Mouse (Mus musculus) erythroblast, embryonic 14.5 days (primary cell): ENCODE data around the gene Epb41l4b.

Experiments
- GATA1 ChIP-seq: IDR thresholded peaks from 2 replicates; pipeline ENCODE4 v1.6.1; 2012; ENCODE audit warnings: low read length, inconsistent platforms, mixed read lengths
- TAL1 ChIP-seq: IDR thresholded peaks from 3 replicates; pipeline ENCODE4 v1.6.1; 2012; ENCODE audit warnings: low read length, inconsistent platforms, mixed read lengths

DNA sequence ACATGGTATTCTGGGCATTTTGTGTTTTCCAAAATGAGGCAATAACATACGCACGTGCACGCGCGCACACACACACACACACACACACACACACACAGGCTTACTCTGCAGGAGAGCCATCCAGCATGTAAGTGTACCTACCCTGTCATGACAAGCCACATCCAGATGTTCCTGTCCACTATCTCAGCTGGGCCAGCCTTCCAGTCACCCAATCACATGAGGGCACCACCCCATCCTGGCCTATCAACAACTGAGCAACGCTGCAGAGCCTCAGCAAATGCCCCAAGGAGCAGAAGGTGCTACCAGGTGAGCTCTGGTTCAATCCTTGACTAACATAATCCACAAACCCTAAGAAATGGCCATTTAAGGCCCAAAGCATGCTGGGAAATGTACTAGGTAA is 27.0 kb downstream of the Epb41l4b start:
- TF ChIP-seq TAL1 (peak; percentile 66), GATA1 (peak; percentile 25; the same call in 1 of the 2 replicates)
